Mouse (Mus musculus) activated CD4-positive, CD25-positive, alpha-beta regulatory T cell, adult 4 months (primary cell): ENCODE data around the gene Ereg. TPM values are rescaled to one million over a fixed set of nuclear protein-coding genes. Genes with fewer than 3 reads are reported as not detected.
A peak's percentile ranks its signal among the peaks of the same experiment; 100 is the strongest.

Experiments
- ATAC-seq: one replicate; pipeline ENCODE4 v1.8.0; 2017
- polyA plus RNA-seq, 2 experiments: library from polyadenylated mRNA; unstranded; fragments of 100-300 nt; shearing (Covaris generic); gene quantifications; one replicate each; pipeline ENCODE4 v1.2.1; 2017

Gene Ereg
- not detected for polyA plus RNA-seq

GRCm38 (mm10) chr5:91074450-91074950 lies at the start of gene Ereg:
Gene Ereg (plus strand): TSS chr5:91074622.
- ATAC-seq, result no peak

- no peak for ATAC-seq
Measured at GRCm38 (mm10) chr5:91027164-91027563, 47.3 kb upstream of the Ereg start, which contains the start of gene Epgn. Gene Epgn (plus strand): TSS chr5:91027464.

DNA sequence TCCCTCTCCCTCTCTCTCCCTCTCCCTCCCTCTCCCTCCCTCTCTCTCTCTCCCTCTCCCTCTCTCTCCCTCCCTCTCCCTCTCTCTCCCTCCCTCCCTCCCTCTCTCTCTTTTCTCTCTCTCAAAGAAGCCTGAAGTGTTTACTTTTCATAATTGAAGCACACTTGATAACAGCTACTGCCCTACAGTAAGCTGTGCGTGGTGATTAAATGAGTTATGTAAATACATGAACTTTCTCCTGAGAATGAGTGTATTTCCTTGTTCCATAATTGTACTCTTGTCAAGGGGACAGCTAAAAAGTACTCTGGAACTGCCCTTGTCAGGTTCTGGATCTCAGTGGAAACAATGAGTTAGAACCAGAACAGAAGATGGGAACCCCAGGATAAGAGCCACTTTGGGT lies 46.6 kb upstream of the Ereg start:
- ATAC-seq, result no peak

- no peak for ATAC-seq
Measured at GRCm38 (mm10) chr5:91030629-91031028, 43.8 kb upstream of the Ereg start.

DNA sequence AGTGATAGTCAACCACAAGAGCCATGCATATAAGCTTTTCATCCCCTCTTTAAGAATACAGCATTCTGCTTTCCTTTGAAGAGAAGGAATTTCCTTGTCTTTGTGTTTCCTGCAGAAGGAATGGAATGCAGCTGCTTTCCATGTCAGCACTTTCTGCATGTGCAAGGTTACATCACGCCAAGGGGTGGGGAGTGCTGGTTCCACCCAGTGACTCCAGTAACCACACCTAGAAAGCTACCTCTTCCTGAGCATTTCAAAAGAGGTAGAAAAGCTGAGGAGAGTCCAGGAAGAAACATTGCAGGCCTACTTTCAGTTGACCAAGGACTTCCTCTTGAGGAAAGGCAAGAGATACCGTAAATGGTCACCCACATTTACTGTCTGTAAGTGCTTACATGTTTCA lies 39.1 kb upstream of the Ereg start:
- ATAC-seq, result no peak

GRCm38 (mm10) chr5:91036628-91037027 lies 37.8 kb upstream of the Ereg start:
- ATAC-seq, result no peak

- ATAC-seq, result no peak
Measured at GRCm38 (mm10) chr5:91037756-91038155, 36.7 kb upstream of the Ereg start.

DNA sequence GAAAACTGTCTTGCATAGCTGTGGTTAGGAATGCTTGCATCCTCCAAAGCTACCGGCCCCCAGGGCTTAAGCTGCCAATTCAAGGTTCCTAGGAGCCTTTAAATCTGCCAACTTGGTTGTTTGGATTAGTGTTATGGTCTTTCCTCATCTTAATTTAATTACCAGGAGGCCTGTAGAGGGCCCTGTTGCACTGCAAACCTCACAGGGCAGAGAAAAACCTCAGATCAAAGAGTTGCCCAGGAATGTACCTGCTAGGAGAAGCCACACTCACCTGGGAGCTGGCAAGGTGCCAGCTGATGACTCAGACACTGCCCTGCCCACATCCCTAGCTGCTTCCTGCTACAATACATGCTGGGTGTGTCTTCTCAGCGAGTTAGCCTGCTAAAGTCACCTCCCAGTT lies 35.9 kb upstream of the Ereg start:
- ATAC-seq, result peak; percentile 86

DNA sequence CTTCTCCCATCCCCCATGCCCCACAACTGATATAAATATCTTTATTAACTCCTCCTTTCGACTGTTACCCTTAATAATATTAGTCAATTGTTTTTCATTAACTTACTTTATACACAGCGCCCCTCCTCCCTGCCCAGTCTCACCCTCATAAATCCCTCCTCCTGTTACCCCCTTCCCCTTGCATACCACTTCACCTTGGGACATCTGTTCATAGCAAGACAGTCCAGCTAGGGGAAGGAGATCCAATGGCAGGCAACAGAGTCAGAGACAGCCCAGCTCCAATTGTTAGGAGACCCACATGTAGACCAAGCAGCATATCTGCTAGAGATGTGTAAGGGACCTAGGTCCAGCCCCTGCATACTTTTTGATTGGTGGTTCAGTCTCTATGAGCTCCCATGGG lies 35.5 kb upstream of the Ereg start:
- ATAC-seq, result no peak

GRCm38 (mm10) chr5:91047987-91048386 lies 26.4 kb upstream of the Ereg start:
- no peak for ATAC-seq

DNA sequence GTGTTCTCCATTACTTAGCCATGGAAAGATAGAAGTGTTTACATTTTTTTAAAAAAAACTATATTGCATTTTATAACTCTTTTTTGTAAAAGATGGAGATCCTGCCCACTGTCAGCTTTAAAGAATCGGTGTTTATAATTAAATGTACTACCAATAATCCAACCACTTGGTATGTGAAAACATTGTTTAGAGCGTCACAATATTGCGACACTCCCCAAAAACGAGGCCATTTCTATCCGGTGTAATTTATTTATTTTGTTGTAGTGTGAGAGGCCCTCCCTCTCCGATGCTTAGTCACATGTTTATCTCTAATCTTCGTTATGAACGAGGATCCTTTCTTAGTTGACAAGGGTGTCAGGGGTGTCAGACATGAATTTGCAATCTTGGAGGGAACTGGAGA lies 26.0 kb upstream of the Ereg start:
- ATAC-seq, result no peak

DNA sequence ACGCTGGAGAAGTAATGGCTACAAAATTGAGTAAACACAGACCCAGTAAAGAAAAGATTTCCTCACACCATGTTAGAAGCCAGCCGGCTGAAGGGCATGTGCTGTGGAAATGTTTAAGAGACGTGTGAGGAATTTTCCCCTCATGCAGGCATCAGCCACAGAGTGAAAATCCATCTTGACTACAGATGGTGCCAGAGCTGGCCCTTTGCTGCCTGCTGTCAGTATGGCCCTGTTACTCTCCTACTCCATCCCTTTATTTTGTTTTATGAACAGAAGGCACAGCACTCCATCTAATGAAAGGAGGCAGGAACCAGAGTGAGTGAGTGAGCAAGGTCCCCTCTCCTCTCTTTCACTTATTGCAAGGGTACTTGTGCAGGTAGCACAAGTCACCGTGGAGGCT lies 2.1 kb upstream of the Ereg start:
- no peak for ATAC-seq

DNA sequence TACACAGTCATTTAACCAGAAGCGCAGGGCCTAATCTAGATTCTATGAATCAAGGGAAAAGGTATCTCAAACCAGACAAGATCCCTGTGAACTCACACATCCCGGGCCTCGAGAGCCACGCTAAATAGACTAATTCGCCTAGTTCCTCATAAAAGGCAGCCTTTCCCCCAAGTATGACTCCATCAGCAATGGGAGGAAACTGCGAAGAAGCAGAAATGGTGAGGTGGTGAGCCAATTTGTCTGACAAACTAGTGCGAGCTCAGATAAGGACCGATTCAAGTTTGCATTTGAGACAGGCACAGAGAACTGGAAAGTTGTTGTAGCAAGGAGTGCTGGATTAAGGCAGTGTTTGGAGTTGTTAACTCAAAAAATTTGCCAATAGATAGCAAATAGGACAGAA lies 796 bp upstream of the Ereg start:
- no peak for ATAC-seq

GRCm38 (mm10) chr5:91074026-91074425 lies 396 bp upstream of the Ereg start:
- no peak for ATAC-seq

GRCm38 (mm10) chr5:91075021-91075420 lies 599 bp downstream of the Ereg start:
- ATAC-seq, result no peak

DNA sequence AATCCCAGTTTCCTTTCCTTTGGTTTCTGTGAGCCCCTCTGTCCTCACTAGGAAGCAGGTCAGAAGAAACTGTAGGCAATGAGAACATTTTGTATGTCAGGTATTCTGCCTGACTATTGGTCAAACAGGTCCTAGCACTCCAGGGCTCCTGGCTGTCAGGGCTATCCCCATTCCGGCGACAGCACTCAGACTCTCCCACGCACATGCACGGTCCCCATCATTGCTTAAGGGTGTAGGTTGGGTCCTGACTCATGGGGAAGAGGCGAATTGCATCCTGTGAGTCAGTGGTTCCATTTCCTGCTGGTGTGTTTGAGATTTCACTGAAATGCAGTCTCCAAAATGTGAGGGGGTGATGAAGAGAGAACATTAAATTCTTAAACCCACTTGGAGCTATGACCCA lies 8.6 kb downstream of the Ereg start:
- peak; percentile 49 for ATAC-seq

DNA sequence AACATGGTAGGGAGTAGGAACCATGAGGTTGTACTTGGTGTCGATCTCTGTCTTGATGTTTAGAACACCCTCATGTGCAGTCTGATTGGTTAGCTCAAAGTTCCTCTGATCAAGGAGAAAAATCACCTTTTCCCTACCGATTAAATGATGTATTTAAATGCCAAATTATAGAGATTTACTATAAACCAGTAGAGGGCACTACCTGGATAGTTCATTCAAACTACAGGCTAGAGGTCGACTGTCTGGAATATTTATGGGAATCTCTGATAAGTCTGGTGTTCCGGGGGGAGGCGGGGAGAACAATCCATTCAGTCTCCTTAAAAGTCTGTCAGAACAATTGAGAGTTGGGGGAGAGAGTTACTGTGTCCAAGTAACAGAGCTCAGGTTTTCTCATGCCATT lies 10.9 kb downstream of the Ereg start:
- no peak for ATAC-seq

- no peak for ATAC-seq
Measured at GRCm38 (mm10) chr5:91090301-91090700, 15.9 kb downstream of the Ereg start.

DNA sequence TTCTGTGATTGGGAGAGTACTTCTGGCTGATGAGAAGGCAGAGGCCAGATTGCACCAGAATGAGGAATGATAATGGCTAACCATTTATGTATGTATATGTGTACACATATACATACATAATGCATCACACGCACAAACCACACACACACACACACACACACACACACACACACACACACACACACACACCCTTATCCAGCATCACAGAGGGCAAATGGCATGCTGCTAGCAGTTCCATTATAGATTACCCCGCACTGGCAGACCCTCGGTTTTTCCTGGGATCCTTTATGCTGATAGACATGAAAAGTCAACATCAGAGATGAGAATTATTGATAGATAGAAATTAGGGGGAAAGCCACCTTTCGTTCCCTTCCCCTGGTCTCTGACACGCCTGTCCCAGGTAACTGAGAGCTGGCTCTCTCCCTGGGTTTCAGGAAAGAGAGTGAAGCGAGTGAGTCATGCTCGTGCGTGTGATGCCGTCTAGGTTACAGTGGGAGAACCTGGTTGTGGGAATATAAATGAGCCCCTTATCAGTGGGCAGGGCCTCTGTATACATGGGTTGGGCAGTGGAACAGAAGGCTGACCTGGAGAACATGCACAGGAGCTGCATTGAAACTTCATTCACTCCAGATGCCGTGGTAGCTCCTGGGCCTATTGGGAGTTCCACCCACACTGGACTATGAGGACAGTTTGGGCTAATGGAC lies 23.6 kb downstream of the Ereg start:
- no peak for ATAC-seq

- ATAC-seq, result no peak
Measured at GRCm38 (mm10) chr5:91101742-91102141, 27.3 kb downstream of the Ereg start.

GRCm38 (mm10) chr5:91103943-91104665 lies 29.7 kb downstream of the Ereg start:
- no peak for ATAC-seq

DNA sequence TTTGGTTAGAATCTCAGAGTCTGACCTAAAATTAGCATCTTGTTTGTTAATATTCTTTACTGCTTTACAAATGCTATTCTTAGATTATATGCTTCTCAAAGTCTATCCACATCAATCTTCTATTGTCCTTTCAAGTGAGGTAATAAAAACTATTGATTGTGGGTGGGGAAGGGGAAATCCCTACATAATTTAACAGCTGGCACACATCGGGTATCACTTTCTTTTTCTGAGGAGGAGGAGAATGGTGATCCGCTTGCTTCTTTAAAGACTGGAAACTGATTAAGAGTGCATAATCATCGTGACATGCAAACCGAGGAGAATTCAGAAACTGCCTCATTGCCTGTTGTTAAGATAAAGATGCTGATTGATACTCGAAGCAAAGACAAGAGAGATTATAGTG lies 31.8 kb downstream of the Ereg start:
- peak; percentile 52 for ATAC-seq

DNA sequence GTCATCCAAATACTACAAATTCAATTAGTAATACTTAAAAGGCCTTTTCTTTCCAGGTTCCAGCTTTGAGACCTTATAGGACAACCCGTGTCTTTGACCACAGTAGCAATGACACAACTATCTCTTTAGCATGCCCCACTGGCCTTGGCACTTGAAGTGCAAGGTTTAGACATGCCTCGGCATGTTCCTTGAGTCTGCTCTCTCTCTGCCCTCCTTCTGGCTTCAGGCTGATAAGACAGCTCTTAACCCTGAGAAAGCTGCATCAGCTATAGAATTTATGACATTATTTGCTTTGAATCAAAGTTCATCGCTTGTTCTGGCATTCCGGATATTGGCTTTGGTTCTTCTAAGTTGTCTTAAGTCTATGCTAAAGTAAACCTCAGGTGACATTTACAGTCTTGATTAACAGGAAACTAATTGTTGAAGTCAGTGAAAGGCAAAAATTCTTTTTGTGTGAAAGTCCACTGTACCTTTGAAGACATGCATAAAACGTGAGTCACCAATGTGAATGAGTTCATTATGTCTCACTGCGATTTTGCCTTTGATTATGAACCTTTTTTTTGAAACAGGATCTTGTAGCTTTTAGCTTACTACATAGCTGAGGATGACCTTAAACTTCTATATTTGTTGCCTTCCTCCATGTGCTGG lies 35.7 kb downstream of the Ereg start:
- ATAC-seq, result no peak

GRCm38 (mm10) chr5:91111019-91111418 lies 36.6 kb downstream of the Ereg start:
- ATAC-seq, result no peak
